Mouse (Mus musculus) limb, embryonic 10.5 days (tissue): ENCODE data around the gene Herc6. TPM values are rescaled to one million over a fixed set of nuclear protein-coding genes. Genes with fewer than 3 reads are reported as not detected.

Source experiments
- DNase-seq: peaks from one replicate; pipeline ENCODE4 v3.0.0-alpha.2; 2017; ENCODE audit warnings: low spot score
- H3K27ac ChIP-seq: fragments of 300-500 bp; sonication (generic); 2 replicates; pipeline ENCODE4 v1.5.1; 2016; ENCODE audit warnings: mild to moderate bottlenecking
- H3K27me3 ChIP-seq: fragments of 300-500 bp; sonication (generic); 2 replicates; pipeline ENCODE4 v1.6.1; 2016; ENCODE audit warnings: low read depth, mild to moderate bottlenecking; ENCODE audit not compliant: poor library complexity, severe bottlenecking
- H3K36me3 ChIP-seq: fragments of 300-500 bp; sonication (generic); 2 replicates; pipeline ENCODE4 v1.6.1; 2016; ENCODE audit warnings: mild to moderate bottlenecking, moderate library complexity
- H3K4me1 ChIP-seq: fragments of 300-500 bp; sonication (generic); 2 replicates; pipeline ENCODE4 v1.6.1; 2016
- H3K4me3 ChIP-seq: fragments of 300-500 bp; sonication (generic); 2 replicates; pipeline ENCODE4 v1.5.1; 2016; ENCODE audit warnings: mild to moderate bottlenecking, moderate library complexity
- H3K9me3 ChIP-seq: fragments of 300-500 bp; sonication (generic); replicated peaks from 2 replicates; pipeline ENCODE4 v1.6.1; 2016; ENCODE audit warnings: mild to moderate bottlenecking
- WGBS: fragments of 180-500 bp; shearing (Covaris S2); methylation state at CpG from one replicate; pipeline ENCODE4 v1.1.7; 2016; 5-methylcytosine and 5-hydroxymethylcytosine counted together
- polyA plus RNA-seq: library from polyadenylated mRNA; unstranded; fragments of >200 nt; fragmentation: Nextera tagmentation; extraction: Ambion mirVana; gene quantifications from 2 replicates; pipeline ENCODE4 v1.2.1, GENCODE M21; 2016

Herc6 gene
- polyA plus RNA-seq: 2.0 and 3.0 TPM in 2 replicates

- peak within 1 kb of the TSS; percentile 81 for H3K27ac ChIP-seq
- WGBS: 3% methylated on average over 16 of the region's 16 CpGs
Observed at GRCm38 (mm10) chr6:57580881-57581548, at the start of gene Herc6. Gene Herc6, plus strand, starts transcription at chr6:57581000.

GRCm38 (mm10) chr6:57531011-57531410 lies 49.8 kb upstream of the Herc6 start:
- no peaks in the 10 kb centered on the region for H3K36me3 ChIP-seq
- no peaks in the 10 kb centered on the region for H3K27me3 ChIP-seq
- H3K9me3 ChIP-seq: no peaks in the 10 kb centered on the region
- no peak overlapping the region for H3K27ac ChIP-seq
- H3K4me1 ChIP-seq: peaks cover 11% of the 10 kb centered on the region; the same call in 1 of the 2 replicates
- WGBS: 81% methylated on average over 4 of the region's 4 CpGs
- no peak overlapping the region for H3K4me3 ChIP-seq
- DNase-seq: no peak

More at GRCm38 (mm10) chr6:57580881-57581548, at the start of gene Herc6:
- H3K4me1 ChIP-seq: peaks cover 5% of the 10 kb centered on the region
- DNase-seq: peak; percentile 64
- no peaks in the 10 kb centered on the region for H3K27me3 ChIP-seq
- H3K4me3 ChIP-seq: peak within 1 kb of the TSS; percentile 55
- H3K9me3 ChIP-seq: no peaks in the 10 kb centered on the region
- H3K36me3 ChIP-seq: no peaks in the 10 kb centered on the region

- no peaks in the 10 kb centered on the region for H3K27me3 ChIP-seq
- no peak for DNase-seq
- no peaks in the 10 kb centered on the region for H3K9me3 ChIP-seq
- no peak overlapping the region for H3K4me3 ChIP-seq
- H3K36me3 ChIP-seq: no peaks in the 10 kb centered on the region
- 91% methylated on average over 1 of the region's 1 CpGs for WGBS
- H3K27ac ChIP-seq: no peak overlapping the region
- H3K4me1 ChIP-seq: peaks cover 11% of the 10 kb centered on the region; the same call in 1 of the 2 replicates
Observed at GRCm38 (mm10) chr6:57531441-57531840, 49.4 kb upstream of the Herc6 start.

GRCm38 (mm10) chr6:57532022-57532421 lies 48.8 kb upstream of the Herc6 start:
- Histone ChIP-seq H3K27me3 (no peaks in the 10 kb centered on the region), H3K9me3 (no peaks in the 10 kb centered on the region), H3K4me3 (no peak overlapping the region), H3K4me1 (peaks cover 11% of the 10 kb centered on the region; the same call in 1 of the 2 replicates), H3K36me3 (no peaks in the 10 kb centered on the region), H3K27ac (no peak overlapping the region)
- no peak for DNase-seq
- 88% methylated on average over 1 of the region's 1 CpGs for WGBS

GRCm38 (mm10) chr6:57533410-57533809 lies 47.4 kb upstream of the Herc6 start:
- Histone ChIP-seq H3K27ac (no peak overlapping the region), H3K4me1 (peaks cover 11% of the 10 kb centered on the region; the same call in 1 of the 2 replicates), H3K4me3 (peak overlapping the region; percentile 73; the same call in 1 of the 2 replicates), H3K9me3 (no peaks in the 10 kb centered on the region), H3K27me3 (no peaks in the 10 kb centered on the region), H3K36me3 (no peaks in the 10 kb centered on the region)
- DNase-seq: no peak
- WGBS: 71% methylated on average over 2 of the region's 2 CpGs

- H3K27ac ChIP-seq: peak overlapping the region; percentile 82; the same call in 1 of the 2 replicates
- H3K4me1 ChIP-seq: peaks cover 11% of the 10 kb centered on the region; the same call in 1 of the 2 replicates
- H3K4me3 ChIP-seq: peak overlapping the region; percentile 73
- WGBS: 8% methylated on average over 8 of the region's 8 CpGs
- no peak for DNase-seq
- H3K36me3 ChIP-seq: no peaks in the 10 kb centered on the region
- H3K27me3 ChIP-seq: no peaks in the 10 kb centered on the region
- no peaks in the 10 kb centered on the region for H3K9me3 ChIP-seq
Observed at GRCm38 (mm10) chr6:57534231-57534610, 46.6 kb upstream of the Herc6 start.

GRCm38 (mm10) chr6:57534611-57535286 lies 46.1 kb upstream of the Herc6 start:
- Histone ChIP-seq H3K27me3 (no peaks in the 10 kb centered on the region), H3K36me3 (no peaks in the 10 kb centered on the region), H3K4me1 (peaks cover 11% of the 10 kb centered on the region; the same call in 1 of the 2 replicates), H3K27ac (peak overlapping the region; percentile 82), H3K4me3 (peak overlapping the region; percentile 73), H3K9me3 (no peaks in the 10 kb centered on the region)
- peak; percentile 70 for DNase-seq
- 1% methylated on average over 31 of the region's 31 CpGs for WGBS

- H3K36me3 ChIP-seq: no peaks in the 10 kb centered on the region
- H3K4me1 ChIP-seq: peaks cover 11% of the 10 kb centered on the region; the same call in 1 of the 2 replicates
- H3K9me3 ChIP-seq: no peaks in the 10 kb centered on the region
- peak within 1 kb of the TSS; percentile 85 for H3K27ac ChIP-seq
- under 1% methylated on average over 24 of the region's 24 CpGs for WGBS
- peak; percentile 93 for DNase-seq
- peak within 1 kb of the TSS; percentile 73 for H3K4me3 ChIP-seq
- no peaks in the 10 kb centered on the region for H3K27me3 ChIP-seq
Observed at GRCm38 (mm10) chr6:57535386-57535936, 45.3 kb upstream of the Herc6 start, which contains the start of gene Ppm1k. Gene Ppm1k, minus strand, starts transcription at chr6:57535468.

- Histone ChIP-seq H3K27ac (peak overlapping the region; percentile 85), H3K27me3 (no peaks in the 10 kb centered on the region), H3K36me3 (no peaks in the 10 kb centered on the region), H3K9me3 (no peaks in the 10 kb centered on the region), H3K4me3 (peak overlapping the region; percentile 73), H3K4me1 (peaks cover 11% of the 10 kb centered on the region; the same call in 1 of the 2 replicates)
- DNase-seq: peak; percentile 43
- WGBS: 31% methylated on average over 14 of the region's 14 CpGs
Observed at GRCm38 (mm10) chr6:57535971-57536669, 44.7 kb upstream of the Herc6 start.

GRCm38 (mm10) chr6:57537887-57538286 lies 42.9 kb upstream of the Herc6 start:
- DNase-seq: no peak
- Histone ChIP-seq H3K27ac (no peak overlapping the region), H3K4me1 (peaks cover 11% of the 10 kb centered on the region; the same call in 1 of the 2 replicates), H3K4me3 (no peak overlapping the region), H3K9me3 (no peaks in the 10 kb centered on the region), H3K36me3 (no peaks in the 10 kb centered on the region), H3K27me3 (no peaks in the 10 kb centered on the region)
- 88% methylated on average over 5 of the region's 5 CpGs for WGBS

- H3K36me3 ChIP-seq: no peaks in the 10 kb centered on the region
- H3K27me3 ChIP-seq: no peaks in the 10 kb centered on the region
- no peaks in the 10 kb centered on the region for H3K4me1 ChIP-seq
- no peaks in the 10 kb centered on the region for H3K9me3 ChIP-seq
- no peak overlapping the region for H3K27ac ChIP-seq
- WGBS: 93% methylated on average over 5 of the region's 5 CpGs
- no peak for DNase-seq
- H3K4me3 ChIP-seq: no peak overlapping the region
Observed at GRCm38 (mm10) chr6:57540950-57541498, 39.8 kb upstream of the Herc6 start.

GRCm38 (mm10) chr6:57541737-57542335 lies 39.0 kb upstream of the Herc6 start:
- DNase-seq: no peak

More at GRCm38 (mm10) chr6:57541737-57542335, 39.0 kb upstream of the Herc6 start:
- Histone ChIP-seq H3K27ac (no peak overlapping the region), H3K4me1 (no peaks in the 10 kb centered on the region), H3K9me3 (no peaks in the 10 kb centered on the region), H3K36me3 (no peaks in the 10 kb centered on the region), H3K4me3 (no peak overlapping the region), H3K27me3 (no peaks in the 10 kb centered on the region)
- 90% methylated on average over 1 of the region's 1 CpGs for WGBS
